Mouse (Mus musculus) embryonic facial prominence, embryonic 10.5 days (tissue): ENCODE results near the gene Pclo. TPM values are rescaled to one million over a fixed set of nuclear protein-coding genes. Genes with fewer than 3 reads are reported as not detected.
"Not testable (repeated sequence)": the region's sequence is repeated elsewhere in the genome, so short reads cannot be mapped to it uniquely, and the experiment has no call there.

Experiments used
- DNase-seq: peaks from one replicate; pipeline ENCODE4 v3.0.0-alpha.2; 2017; ENCODE audit warnings: low spot score
- H3K27ac ChIP-seq: fragments of 300-500 bp; sonication (generic); replicated peaks from 2 replicates; pipeline ENCODE4 v1.5.1; 2016; ENCODE audit warnings: mild to moderate bottlenecking
- H3K27me3 ChIP-seq: fragments of 300-500 bp; sonication (generic); replicated peaks from 2 replicates; pipeline ENCODE4 v1.6.1; 2016; ENCODE audit warnings: low read depth, mild to moderate bottlenecking; ENCODE audit not compliant: poor library complexity, severe bottlenecking
- H3K36me3 ChIP-seq: fragments of 300-500 bp; sonication (generic); replicated peaks from 2 replicates; pipeline ENCODE4 v1.6.1; 2016; ENCODE audit warnings: mild to moderate bottlenecking, moderate library complexity
- H3K4me1 ChIP-seq: fragments of 300-500 bp; sonication (generic); 2 replicates; pipeline ENCODE4 v1.6.1; 2016
- H3K4me3 ChIP-seq: fragments of 300-500 bp; sonication (generic); 2 replicates; pipeline ENCODE4 v1.5.1; 2016; ENCODE audit warnings: mild to moderate bottlenecking, moderate library complexity
- H3K9me3 ChIP-seq: fragments of 300-500 bp; sonication (generic); 2 replicates; pipeline ENCODE4 v1.6.1; 2016; ENCODE audit warnings: mild to moderate bottlenecking
- WGBS: fragments of 180-500 bp; shearing (Covaris S2); methylation state at CpG from one replicate; pipeline ENCODE4 v1.1.7; 2016; 5-methylcytosine and 5-hydroxymethylcytosine counted together
- polyA plus RNA-seq: library from polyadenylated mRNA; unstranded; fragments of >200 nt; fragmentation: Nextera tagmentation; extraction: Ambion mirVana; gene quantifications from 2 replicates; pipeline ENCODE4 v1.2.1, GENCODE M21; 2016

The Pclo gene
- polyA plus RNA-seq, 1 experiment from 2014 or later: 0.72 TPM

- H3K27me3 ChIP-seq, DNase-seq, H3K9me3 ChIP-seq, H3K36me3 ChIP-seq, H3K27ac ChIP-seq, H3K4me1 ChIP-seq, H3K4me3 ChIP-seq: not testable (repeated sequence)
- 73% methylated on average over 2 of the region's 2 CpGs for WGBS
Observed at GRCm38 (mm10) chr5:14885291-14885690, 370.6 kb downstream of the Pclo start.

DNA sequence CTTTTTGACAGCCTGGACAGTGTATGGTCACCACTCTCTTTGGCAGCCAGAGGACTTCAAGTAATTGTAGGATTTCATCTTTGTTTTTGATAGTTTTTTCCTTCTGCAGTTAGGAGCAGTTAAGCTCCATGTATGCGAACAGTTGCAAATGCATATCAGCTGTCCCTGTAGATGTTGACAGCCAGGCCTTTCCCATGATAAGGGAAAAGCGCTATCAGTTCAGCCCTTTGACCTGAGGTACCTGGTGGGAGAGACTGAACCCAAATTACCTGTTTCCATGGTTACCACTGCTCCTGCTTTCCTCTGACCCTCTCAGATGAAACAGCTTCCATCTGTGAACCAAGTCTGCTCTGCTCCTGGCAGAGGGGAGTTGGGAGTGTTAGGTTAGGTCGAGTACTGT is 377.5 kb downstream of the Pclo start:
- WGBS: 82% methylated on average over 3 of the region's 3 CpGs
- no peak overlapping the region for H3K4me3 ChIP-seq
- H3K36me3 ChIP-seq: no peaks in the 10 kb centered on the region

GRCm38 (mm10) chr5:14903539-14903938 is 388.8 kb downstream of the Pclo start:
- H3K4me3 ChIP-seq, H3K36me3 ChIP-seq, H3K4me1 ChIP-seq, H3K27me3 ChIP-seq, H3K27ac ChIP-seq, DNase-seq: not testable (repeated sequence)
- WGBS: 19% methylated on average over 3 of the region's 3 CpGs
- H3K9me3 ChIP-seq: peaks cover 23% of the 10 kb centered on the region

More for the DNA sequence above, 377.5 kb downstream of the Pclo start:
- H3K27me3 ChIP-seq: no peaks in the 10 kb centered on the region
- peaks cover 23% of the 10 kb centered on the region; the same call in 1 of the 2 replicates for H3K9me3 ChIP-seq
- H3K27ac ChIP-seq: no peak overlapping the region
- DNase-seq: no peak
- H3K4me1 ChIP-seq: no peaks in the 10 kb centered on the region
